Mouse (Mus musculus) liver, embryonic 13.5 days (tissue): ENCODE measurements around the gene Renbp. TPM values are rescaled to one million over a fixed set of nuclear protein-coding genes. Genes with fewer than 3 reads are reported as not detected.

Source experiments
- ATAC-seq: fragments of 200-750 bp; cut with Nextera tagmentation; 2 replicates; pipeline ENCODE4 v1.8.0; 2017; ENCODE audit warnings: low read depth, mild to moderate bottlenecking, moderate number of reproducible peaks, moderate library complexity
- DNase-seq: peaks from one replicate; pipeline ENCODE4 v3.0.0; 2022
- H3K27ac ChIP-seq: fragments of 300-500 bp; sonication (generic); 2 replicates; pipeline ENCODE4 v1.5.1; 2015; ENCODE audit warnings: moderate library complexity, mild to moderate bottlenecking, inconsistent platforms
- H3K27me3 ChIP-seq: fragments of 300-500 bp; sonication (generic); 2 replicates; pipeline ENCODE4 v1.6.1; 2015; ENCODE audit warnings: mild to moderate bottlenecking, inconsistent platforms
- H3K36me3 ChIP-seq: fragments of 300-500 bp; sonication (generic); 2 replicates; pipeline ENCODE4 v1.6.1; 2015; ENCODE audit warnings: mild to moderate bottlenecking, inconsistent platforms
- H3K4me1 ChIP-seq: fragments of 300-500 bp; sonication (generic); replicated peaks from 2 replicates; pipeline ENCODE4 v1.6.1; 2015; ENCODE audit warnings: inconsistent platforms
- H3K4me2 ChIP-seq: fragments of 300-500 bp; sonication (generic); 2 replicates; pipeline ENCODE4 v1.6.1; 2015; ENCODE audit warnings: inconsistent platforms, mild to moderate bottlenecking, moderate library complexity
- H3K4me3 ChIP-seq: fragments of 300-500 bp; sonication (generic); replicated peaks from 2 replicates; pipeline ENCODE4 v1.5.1; 2015; ENCODE audit warnings: mild to moderate bottlenecking, inconsistent platforms
- H3K9ac ChIP-seq: fragments of 300-500 bp; sonication (generic); 2 replicates; pipeline ENCODE4 v1.6.1; 2015; ENCODE audit warnings: mild to moderate bottlenecking, inconsistent platforms
- H3K9me3 ChIP-seq: fragments of 300-500 bp; sonication (generic); replicated peaks from 2 replicates; pipeline ENCODE4 v1.6.1; 2016; ENCODE audit warnings: inconsistent platforms
- WGBS: fragments of 180-500 bp; shearing (Covaris S2); methylation state at CpG from one replicate; pipeline ENCODE4 v1.1.7; 2015; ENCODE audit not compliant: insufficient replicate concordance; 5-methylcytosine and 5-hydroxymethylcytosine counted together
- polyA plus RNA-seq: library from polyadenylated mRNA; unstranded; fragments of >200 nt; fragmentation: Nextera tagmentation; extraction: Ambion mirVana; gene quantifications from 2 replicates; pipeline ENCODE4 v1.2.1, GENCODE M21; 2015

The Renbp gene
- 17.5 TPM in 2 replicates for polyA plus RNA-seq

DNA sequence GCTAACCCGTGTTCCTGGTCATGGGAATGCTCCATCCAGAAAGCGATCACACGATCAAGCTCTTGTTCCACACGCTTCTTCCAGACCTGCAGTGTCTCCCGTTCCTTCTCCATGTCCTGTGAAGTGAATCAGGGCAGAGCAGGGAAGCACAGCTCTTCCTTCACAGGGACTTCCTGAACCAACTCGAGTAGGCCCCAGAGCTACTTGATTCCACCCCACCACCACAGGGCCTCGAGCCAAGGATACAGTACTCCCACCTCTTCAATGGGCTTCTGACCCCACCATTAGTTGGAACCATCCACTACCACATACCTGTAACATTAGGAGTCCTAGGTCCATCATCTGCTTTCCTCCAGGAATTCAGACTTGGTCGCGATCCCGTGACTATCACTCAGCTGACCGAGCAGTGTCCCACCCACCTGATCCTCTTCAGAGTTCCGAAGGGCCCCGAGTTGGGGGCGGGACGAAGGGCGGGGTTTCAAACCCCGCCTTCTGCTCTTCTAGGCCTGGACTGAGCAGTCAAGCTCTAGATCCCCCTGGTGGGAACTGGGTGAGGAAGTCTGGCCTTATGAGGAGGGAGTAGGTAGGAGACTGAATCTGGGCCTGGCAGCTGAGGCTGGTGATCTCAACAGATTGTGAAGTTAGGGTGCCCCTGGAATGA lies at the start of gene Renbp:
Gene Renbp (minus strand): TSS at position 449 of the 661 bp plus-strand sequence.
- Histone ChIP-seq H3K4me1 (peaks cover 27% of the 10 kb centered on the region), H3K9ac (peak within 1 kb of the TSS; percentile 39), H3K4me2 (peak within 1 kb of the TSS; percentile 53), H3K9me3 (no peaks in the 10 kb centered on the region), H3K27me3 (no peaks in the 10 kb centered on the region), H3K36me3 (no peaks in the 10 kb centered on the region), H3K27ac (no peak within 1 kb of the TSS), H3K4me3 (peak within 1 kb of the TSS; percentile 42)
- ATAC-seq = peak; percentile 92
- WGBS = 27% methylated on average over 17 of the region's 17 CpGs
- peak; percentile 71 for DNase-seq

DNA sequence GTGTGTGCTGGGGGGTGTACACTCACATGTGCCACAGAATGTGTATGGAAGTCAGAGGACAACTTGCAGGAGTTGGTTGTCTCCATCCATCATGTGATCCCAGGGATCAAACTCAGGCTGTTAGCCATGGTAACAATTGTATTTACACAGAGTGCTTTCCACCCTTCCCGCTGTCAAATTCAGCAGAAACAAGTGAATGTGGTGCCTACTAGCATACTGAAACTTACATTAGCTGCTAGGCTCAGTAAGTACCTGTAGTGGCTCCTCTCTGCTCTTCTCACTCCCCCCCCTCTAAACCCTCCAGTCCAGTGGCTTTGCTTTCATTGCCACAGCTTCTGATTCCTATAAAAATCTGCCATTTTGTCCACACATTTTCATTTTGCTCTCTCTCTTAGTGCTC lies 47.1 kb upstream of the Renbp start:
- no peak for DNase-seq
- no peaks in the 10 kb centered on the region for H3K9me3 ChIP-seq
- H3K27ac ChIP-seq = no peak overlapping the region
- H3K36me3 ChIP-seq = no peaks in the 10 kb centered on the region
- H3K27me3 ChIP-seq = no peaks in the 10 kb centered on the region
- 56% methylated on average over 1 of the region's 1 CpGs for WGBS
- no peak for ATAC-seq
- no peaks in the 10 kb centered on the region for H3K4me1 ChIP-seq
- no peak overlapping the region for H3K9ac ChIP-seq
- H3K4me3 ChIP-seq = no peak overlapping the region
- H3K4me2 ChIP-seq = no peak overlapping the region

DNA sequence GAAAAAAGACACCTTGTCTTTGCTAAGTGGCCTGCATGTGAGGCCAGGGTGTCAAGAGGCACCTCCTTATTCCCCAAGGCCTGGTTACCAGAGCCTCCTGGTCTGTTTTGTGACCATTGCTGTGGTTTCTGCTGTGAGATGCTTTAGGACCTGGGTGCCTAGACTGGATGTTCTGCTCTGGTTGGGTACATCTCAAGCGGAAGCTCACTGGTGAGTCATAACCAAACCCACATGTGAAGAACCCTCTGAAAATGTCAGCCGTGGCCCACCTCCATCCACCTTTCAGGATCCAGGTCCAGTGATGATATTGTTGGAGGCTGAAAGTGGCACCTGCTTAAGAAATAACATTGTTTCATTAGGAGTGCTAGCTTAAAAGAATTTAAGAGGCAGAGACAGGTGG lies 45.6 kb upstream of the Renbp start:
- ATAC-seq (no peak), DNase-seq (no peak)
- Histone ChIP-seq H3K27me3 (no peaks in the 10 kb centered on the region), H3K4me1 (peaks cover 14% of the 10 kb centered on the region), H3K27ac (no peak overlapping the region), H3K36me3 (no peaks in the 10 kb centered on the region), H3K9ac (no peak overlapping the region), H3K4me3 (no peak overlapping the region), H3K4me2 (no peak overlapping the region), H3K9me3 (no peaks in the 10 kb centered on the region)
- 81% methylated on average over 2 of the region's 2 CpGs for WGBS

DNA sequence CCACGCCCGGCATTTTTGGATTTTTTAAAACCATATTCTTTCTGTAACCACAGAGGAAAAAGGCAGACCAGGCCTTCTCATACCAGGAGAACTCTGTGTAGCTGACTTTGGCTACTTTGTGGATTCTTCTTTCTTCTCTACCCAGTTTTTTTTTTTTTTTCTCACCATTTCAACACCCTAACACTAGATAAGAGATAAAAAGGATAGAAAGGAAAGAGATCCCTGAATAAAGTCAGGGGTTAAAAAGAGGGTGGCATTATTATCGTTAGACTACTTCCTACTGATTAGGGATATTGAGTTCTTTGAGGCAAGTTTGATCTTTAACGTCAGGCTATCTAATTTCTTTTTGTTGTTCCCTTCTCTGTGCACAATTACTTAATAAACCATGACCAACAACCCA lies 42.1 kb upstream of the Renbp start:
- Histone ChIP-seq H3K36me3 (no peaks in the 10 kb centered on the region), H3K9me3 (no peaks in the 10 kb centered on the region), H3K4me2 (no peak overlapping the region), H3K27me3 (no peaks in the 10 kb centered on the region), H3K4me1 (peaks cover 31% of the 10 kb centered on the region), H3K4me3 (no peak overlapping the region), H3K9ac (no peak overlapping the region), H3K27ac (peak overlapping the region; percentile 98; the same call in 1 of the 2 replicates)
- ATAC-seq = no peak
- DNase-seq = no peak
- WGBS = 48% methylated on average over 4 of the region's 4 CpGs

DNA sequence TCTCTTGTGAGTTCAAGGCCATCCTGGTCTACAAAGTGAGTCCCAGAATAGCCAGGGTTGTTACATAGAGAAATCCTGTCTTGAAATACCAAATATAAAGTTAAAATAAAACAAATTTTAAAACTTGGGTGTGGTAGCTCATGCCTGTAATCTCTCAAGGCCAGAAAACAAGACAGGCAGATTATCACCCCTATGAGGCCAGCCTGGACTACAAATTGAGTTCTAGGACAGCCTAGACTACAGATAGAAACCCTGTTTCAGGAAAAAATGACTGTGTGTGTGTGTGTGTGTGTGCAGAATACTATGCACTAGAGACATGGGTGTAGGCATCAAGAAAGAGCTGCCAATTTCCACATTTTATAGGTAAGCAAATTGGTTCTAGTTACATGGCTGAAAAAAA lies 40.1 kb upstream of the Renbp start:
- Histone ChIP-seq H3K9ac (peak overlapping the region; percentile 40), H3K4me2 (peak overlapping the region; percentile 55), H3K27me3 (no peaks in the 10 kb centered on the region), H3K4me3 (no peak overlapping the region), H3K27ac (peak overlapping the region; percentile 98), H3K9me3 (no peaks in the 10 kb centered on the region), H3K36me3 (no peaks in the 10 kb centered on the region), H3K4me1 (peaks cover 31% of the 10 kb centered on the region)
- ATAC-seq (peak; percentile 42), DNase-seq (peak; percentile 22)

DNA sequence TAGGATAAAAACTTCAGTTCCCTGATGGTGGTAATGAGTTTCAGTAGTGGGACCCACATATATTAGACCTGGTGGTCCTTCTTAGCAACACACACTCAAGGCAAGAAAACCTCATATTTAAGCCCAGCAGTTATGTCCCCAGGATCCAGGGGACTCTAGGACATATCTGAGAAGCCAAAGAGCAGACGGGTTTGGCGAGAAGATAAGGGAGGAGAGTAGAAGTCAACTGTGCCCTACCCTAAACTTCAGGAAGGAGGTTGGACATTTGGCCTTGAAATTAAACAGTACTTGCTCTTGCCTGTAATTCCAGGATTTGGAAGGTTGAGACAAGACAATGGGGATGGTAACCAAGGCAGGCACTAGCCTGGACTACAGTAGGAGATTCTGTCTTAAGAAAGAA lies 39.1 kb upstream of the Renbp start:
- H3K36me3 ChIP-seq = no peaks in the 10 kb centered on the region
- H3K4me2 ChIP-seq = peak overlapping the region; percentile 55
- no peak overlapping the region for H3K4me3 ChIP-seq
- no peaks in the 10 kb centered on the region for H3K9me3 ChIP-seq
- 29% methylated on average over 2 of the region's 2 CpGs for WGBS
- H3K9ac ChIP-seq = peak overlapping the region; percentile 61
- peak; percentile 45 for DNase-seq
- peak; percentile 60 for ATAC-seq
- peak overlapping the region; percentile 98 for H3K27ac ChIP-seq
- peaks cover 31% of the 10 kb centered on the region for H3K4me1 ChIP-seq
- H3K27me3 ChIP-seq = no peaks in the 10 kb centered on the region

DNA sequence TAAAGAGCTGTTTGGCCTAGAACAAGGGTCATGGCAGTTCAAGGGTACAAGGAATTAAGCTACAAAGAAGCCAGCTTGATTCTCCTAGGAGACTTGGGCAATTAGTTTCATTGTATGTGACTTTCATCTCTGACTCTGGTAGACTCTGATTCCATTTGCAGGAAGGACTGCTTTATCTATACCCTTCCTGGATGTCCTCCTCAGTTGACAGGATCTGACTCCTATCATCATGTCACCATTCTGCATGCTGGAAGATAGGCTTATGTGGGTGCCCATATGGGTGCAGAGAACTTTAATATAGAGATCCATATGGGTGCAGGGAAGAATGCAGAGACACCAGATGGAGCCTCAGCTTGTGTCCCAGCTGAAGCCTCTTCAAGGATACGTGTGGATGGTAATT lies 38.5 kb upstream of the Renbp start:
- peak overlapping the region; percentile 61 for H3K9ac ChIP-seq
- peak; percentile 39 for ATAC-seq
- peak overlapping the region; percentile 98 for H3K27ac ChIP-seq
- peaks cover 5% of the 10 kb centered on the region for H3K36me3 ChIP-seq
- DNase-seq = peak; percentile 28
- no peaks in the 10 kb centered on the region for H3K9me3 ChIP-seq
- H3K4me3 ChIP-seq = no peak overlapping the region
- no peaks in the 10 kb centered on the region for H3K27me3 ChIP-seq
- peaks cover 36% of the 10 kb centered on the region for H3K4me1 ChIP-seq
- peak overlapping the region; percentile 55 for H3K4me2 ChIP-seq
- WGBS = 30% methylated on average over 1 of the region's 1 CpGs

DNA sequence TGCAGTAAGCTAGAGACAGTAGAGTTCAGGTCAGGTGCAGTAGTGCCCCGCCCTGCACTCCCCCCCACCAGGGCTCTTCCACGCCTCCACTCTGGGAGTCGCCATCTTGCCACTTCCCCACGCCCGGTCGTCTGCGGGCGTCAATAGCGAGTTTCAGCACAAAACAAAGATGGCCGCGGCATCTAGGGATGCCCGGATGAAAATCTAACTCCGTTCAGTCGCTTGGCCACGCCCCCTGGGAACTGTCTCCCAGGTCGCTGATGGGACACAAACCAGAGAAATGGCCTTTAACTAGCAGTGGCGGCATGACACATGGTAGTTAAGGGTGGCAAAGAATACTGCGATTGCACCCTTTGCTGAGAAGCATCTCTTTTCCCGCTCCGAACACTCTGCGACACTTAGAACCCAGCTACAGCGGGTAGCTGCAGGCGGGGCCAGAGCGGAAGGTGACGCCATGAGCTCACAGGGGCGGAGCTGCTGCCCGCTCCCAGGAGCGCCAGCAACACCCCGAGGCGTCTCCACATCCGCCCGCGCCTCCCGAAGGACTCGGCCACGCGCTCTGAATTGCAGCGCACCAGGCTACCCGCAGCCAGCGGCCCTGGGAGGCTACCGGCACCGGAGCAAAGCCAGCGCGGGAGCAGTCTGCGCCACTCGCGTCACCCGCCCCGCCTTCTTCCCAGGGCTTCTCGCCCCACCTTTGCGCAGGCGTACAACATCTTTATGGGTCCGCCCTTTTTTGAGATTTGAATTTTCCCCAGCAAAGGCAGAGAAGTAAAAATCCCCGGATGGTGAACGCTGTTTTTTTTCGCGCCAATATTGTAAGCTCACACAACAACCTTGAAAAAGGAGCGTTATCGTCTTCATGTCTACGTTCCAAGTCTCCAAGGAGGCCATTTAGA lies 36.8 kb upstream of the Renbp start:
- H3K27ac ChIP-seq = peak overlapping the region; percentile 98
- peak overlapping the region; percentile 88 for H3K9ac ChIP-seq
- no peaks in the 10 kb centered on the region for H3K27me3 ChIP-seq
- no peaks in the 10 kb centered on the region for H3K9me3 ChIP-seq
- peak overlapping the region; percentile 85 for H3K4me2 ChIP-seq
- ATAC-seq = peak; percentile 72
- 9% methylated on average over 60 of the region's 60 CpGs for WGBS
- H3K4me3 ChIP-seq = peak overlapping the region; percentile 83
- DNase-seq = peak; percentile 83
- H3K4me1 ChIP-seq = peaks cover 50% of the 10 kb centered on the region
- peaks cover 22% of the 10 kb centered on the region for H3K36me3 ChIP-seq

DNA sequence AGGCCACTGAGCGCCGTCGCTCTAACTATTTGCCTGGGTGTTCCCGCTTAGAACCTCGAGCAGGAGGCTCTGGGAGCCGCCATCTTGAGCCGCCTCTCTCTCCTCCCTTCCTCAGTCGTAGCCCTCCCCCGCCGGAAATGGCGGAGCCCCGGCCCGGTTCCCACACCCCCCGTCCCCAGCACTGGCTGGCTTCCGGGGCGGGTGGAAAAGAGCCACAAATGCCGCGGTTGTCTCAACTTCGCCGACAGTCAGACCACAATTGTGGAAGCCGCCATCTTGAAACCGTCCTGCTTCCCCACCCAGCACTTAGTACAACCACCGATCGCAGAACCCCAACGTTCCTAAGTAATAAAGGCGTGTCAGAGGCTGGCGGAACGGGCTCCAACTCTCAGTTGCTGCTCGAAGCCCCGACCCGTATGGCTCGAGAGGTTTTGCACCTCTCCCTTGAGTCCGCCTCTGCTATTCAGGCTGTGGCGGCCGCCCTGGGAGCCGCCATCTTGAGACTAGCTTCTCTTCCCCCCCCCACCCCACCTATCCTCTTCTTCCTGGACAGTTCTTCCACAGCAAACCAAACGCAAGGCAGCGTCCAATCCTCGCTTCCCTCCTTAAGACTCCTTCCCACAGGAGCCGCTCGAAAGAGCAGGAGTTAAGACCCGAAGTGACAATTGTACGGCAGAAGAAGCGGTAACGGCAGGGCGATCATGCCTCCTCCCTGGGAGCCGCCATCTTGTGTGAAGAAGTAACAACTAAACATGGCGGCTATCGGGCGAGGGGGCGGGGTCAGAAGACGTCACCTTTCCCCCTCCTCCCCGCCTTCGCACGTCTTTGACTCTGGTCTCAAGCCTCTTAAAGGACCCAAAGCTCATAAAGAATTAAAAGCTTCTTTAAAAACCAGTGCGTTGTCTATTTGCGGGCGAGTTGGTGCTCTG lies 35.9 kb upstream of the Renbp start, which contains the start of gene Hcfc1:
Gene Hcfc1 (minus strand): TSS at position 110 of the 929 bp plus-strand sequence.
- peak within 1 kb of the TSS; percentile 83 for H3K4me3 ChIP-seq
- no peaks in the 10 kb centered on the region for H3K9me3 ChIP-seq
- H3K9ac ChIP-seq = peak within 1 kb of the TSS; percentile 88
- H3K36me3 ChIP-seq = peaks cover 31% of the 10 kb centered on the region
- H3K27ac ChIP-seq = peak within 1 kb of the TSS; percentile 98
- DNase-seq (peak; percentile 82), ATAC-seq (peak; percentile 35)
- peaks cover 50% of the 10 kb centered on the region for H3K4me1 ChIP-seq
- no peaks in the 10 kb centered on the region for H3K27me3 ChIP-seq
- WGBS = 10% methylated on average over 58 of the region's 58 CpGs
- H3K4me2 ChIP-seq = peak within 1 kb of the TSS; percentile 85

DNA sequence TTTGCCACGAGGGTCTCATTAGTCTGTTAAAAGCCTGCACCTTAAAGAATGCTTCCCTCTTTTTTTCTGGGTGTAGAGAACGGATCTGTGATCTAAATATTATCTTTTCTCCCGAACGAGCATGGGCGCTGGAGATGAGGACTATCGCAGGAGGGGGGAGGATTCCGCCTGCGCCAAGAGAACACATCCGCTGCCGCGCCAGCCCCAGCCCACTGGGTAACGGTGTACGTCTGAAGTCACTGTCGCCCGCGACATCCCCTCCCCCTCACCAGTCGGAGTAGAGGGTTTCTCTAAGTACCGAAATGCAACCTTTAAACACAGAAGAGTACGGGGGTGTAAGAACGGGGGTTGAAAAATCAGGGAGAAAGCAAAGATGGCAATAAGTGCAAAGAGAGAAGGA lies 34.7 kb upstream of the Renbp start:
- 16% methylated on average over 20 of the region's 20 CpGs for WGBS
- Histone ChIP-seq H3K4me2 (peak overlapping the region; percentile 85), H3K27ac (peak overlapping the region; percentile 98), H3K36me3 (peaks cover 43% of the 10 kb centered on the region), H3K4me1 (peaks cover 49% of the 10 kb centered on the region), H3K9ac (peak overlapping the region; percentile 88), H3K4me3 (peak overlapping the region; percentile 83), H3K9me3 (no peaks in the 10 kb centered on the region), H3K27me3 (no peaks in the 10 kb centered on the region)
- ATAC-seq (no peak), DNase-seq (peak; percentile 40)

DNA sequence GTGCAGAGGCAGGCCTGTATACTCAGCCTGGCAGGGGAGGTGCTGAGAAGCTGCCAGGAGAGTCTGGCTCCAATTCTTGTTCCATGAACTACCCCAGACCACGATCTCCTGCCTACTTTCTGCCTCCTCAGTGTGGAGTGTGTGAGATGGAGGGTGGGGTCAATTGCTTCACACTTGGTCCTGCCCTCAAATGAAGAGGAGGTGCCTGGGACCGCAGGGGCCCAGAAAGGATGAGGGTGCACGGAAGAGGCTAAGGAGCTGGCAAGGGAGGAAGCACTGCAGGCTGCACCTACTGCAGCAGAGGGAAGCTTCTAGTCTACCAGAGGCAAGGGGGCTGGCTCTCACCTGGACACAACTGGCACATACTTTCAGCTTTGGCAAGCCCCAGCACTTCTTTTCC lies 33.7 kb upstream of the Renbp start:
- peak; percentile 34 for DNase-seq
- Histone ChIP-seq H3K9me3 (no peaks in the 10 kb centered on the region), H3K36me3 (peaks cover 53% of the 10 kb centered on the region), H3K4me2 (peak overlapping the region; percentile 85), H3K27ac (peak overlapping the region; percentile 98), H3K4me3 (peak overlapping the region; percentile 83), H3K27me3 (no peaks in the 10 kb centered on the region), H3K9ac (peak overlapping the region; percentile 88), H3K4me1 (peaks cover 46% of the 10 kb centered on the region)
- 28% methylated on average over 3 of the region's 3 CpGs for WGBS
- ATAC-seq = peak; percentile 60
